Mouse (Mus musculus): ENCODE results near the gene Tmem121b. TPM values are rescaled to one million over a fixed set of nuclear protein-coding genes. Genes with fewer than 3 reads are reported as not detected.

Gene Tmem121b
- polyA plus RNA-seq, 1 experiment from 2014 or later: 0.10 TPM

Other genes with a start within 250 kb of the Tmem121b start
- gene D330020A13Rik, start 199.4 kb downstream of the Tmem121b start, polyA plus RNA-seq (2015; fragmentation: Nextera tagmentation; extraction: Ambion mirVana): 0.40 TPM in 2 replicates
- 1.4 and 1.6 TPM in 2 replicates for gene B4galnt3, start 199.2 kb downstream of the Tmem121b start, polyA plus RNA-seq (2015; fragmentation: Nextera tagmentation; extraction: Ambion mirVana)
- gene Kdm5a, start 129.7 kb downstream of the Tmem121b start, polyA plus RNA-seq (2015; fragmentation: Nextera tagmentation; extraction: Ambion mirVana): 34.6 and 37.3 TPM in 2 replicates
- 20.5 and 22.1 TPM in 2 replicates for gene Ccdc77, start 129.4 kb downstream of the Tmem121b start, polyA plus RNA-seq (2015; fragmentation: Nextera tagmentation; extraction: Ambion mirVana)
- 5.2 and 6.7 TPM in 2 replicates for gene Il17ra, start 30.6 kb downstream of the Tmem121b start, polyA plus RNA-seq (2015; fragmentation: Nextera tagmentation; extraction: Ambion mirVana)
- gene Hdhd5, start 37.5 kb upstream of the Tmem121b start, polyA plus RNA-seq (2015; fragmentation: Nextera tagmentation; extraction: Ambion mirVana): 15.7 and 16.5 TPM in 2 replicates
- gene Cecr2, start 172.6 kb upstream of the Tmem121b start, polyA plus RNA-seq (2015; fragmentation: Nextera tagmentation; extraction: Ambion mirVana): 0.88 and 1.2 TPM in 2 replicates